ENCODE assay signal across 19 mouse cellular contexts in genomic region chr8:28141916-28142315, GRCm38 (mm10).
"Had no signal": no experiment of that assay in that cellular context is flagged by ENCODE, and none has a peak within 500 bp of the region (broad histone marks: within the 10 kb centered on the region; RNA-seq: fewer than 3 reads in every experiment).

No protein-coding gene starts in this region.

- H3K27me3 ChIP-seq: liver, embryonic 13.5 days; midbrain, embryonic 13.5 days; neural tube, embryonic 13.5 days; stomach, embryonic 15.5 days had no signal

- H3K4me1 ChIP-seq: liver, embryonic 13.5 days; midbrain, embryonic 13.5 days; neural tube, embryonic 13.5 days; stomach, embryonic 15.5 days had no signal

- ATAC-seq: midbrain, embryonic 13.5 days; midbrain, embryonic 16.5 days had no signal

- H3K9me3 ChIP-seq: liver, embryonic 13.5 days; midbrain, embryonic 13.5 days; neural tube, embryonic 13.5 days; stomach, embryonic 15.5 days had no signal

- H3K36me3 ChIP-seq: liver, embryonic 13.5 days; midbrain, embryonic 13.5 days; neural tube, embryonic 13.5 days; stomach, embryonic 15.5 days had no signal

- H3K4me2 ChIP-seq: liver, embryonic 13.5 days; midbrain, embryonic 13.5 days; neural tube, embryonic 13.5 days; stomach, embryonic 15.5 days had no signal

- H3K9ac ChIP-seq: liver, embryonic 13.5 days; midbrain, embryonic 13.5 days; neural tube, embryonic 13.5 days; stomach, embryonic 15.5 days had no signal

- DNase-seq: kidney, postnatal 25 days; layer of hippocampus, adult 9-11 months; layer of hippocampus, postnatal 36 days; liver, embryonic 13.5 days; lung, adult 2 months; lung, postnatal 14 days; lung, postnatal 4 days; retina, postnatal 1 day; right cerebral cortex, postnatal 25 days; spleen, adult 18-20 months; thymus, postnatal 25 days had no signal

- H3K4me3 ChIP-seq: layer of hippocampus, adult 2 months; left cerebral cortex, adult 2 months; liver, embryonic 13.5 days; midbrain, embryonic 13.5 days; myocyte; neural tube, embryonic 13.5 days; stomach, embryonic 15.5 days had no signal

- H3K27ac ChIP-seq: kidney, postnatal 0 days; layer of hippocampus, adult 2 months; left cerebral cortex, adult 2 months; liver, embryonic 13.5 days; midbrain, embryonic 13.5 days; neural tube, embryonic 13.5 days; stomach, embryonic 15.5 days had no signal
